Comparison of ENCODE assay signal across 22 mouse cellular contexts in the genomic region with DNA sequence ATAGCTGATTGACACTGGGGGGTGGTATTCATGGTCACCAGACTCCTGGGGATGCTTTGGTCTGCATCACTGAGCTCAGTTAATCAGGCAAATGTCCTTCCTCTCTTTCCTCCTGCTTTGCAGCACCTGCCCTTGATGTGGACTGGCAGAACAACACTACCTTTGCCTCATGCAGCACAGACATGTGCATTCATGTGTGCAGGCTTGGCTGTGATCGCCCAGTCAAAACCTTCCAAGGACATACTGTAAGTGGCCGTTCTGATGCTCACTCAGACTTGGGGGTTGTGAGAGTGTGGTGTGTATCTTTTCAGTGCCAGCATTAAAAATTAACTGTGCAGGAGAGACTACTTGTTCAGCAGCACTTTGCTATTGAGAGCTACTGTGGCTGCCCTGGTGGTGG.
DNase-seq lines count a peak whose midpoint lies in the region; ATAC-seq and TF ChIP-seq lines count a peak whose summit lies in the region.
"Had no signal": no experiment of that assay in that cellular context is flagged by ENCODE, and none has a peak within 500 bp of the region (broad histone marks: within the 10 kb centered on the region; RNA-seq: fewer than 3 reads in every experiment).

No protein-coding gene starts in this region.

- H3K36me3 ChIP-seq in forebrain, embryonic 15.5 days = peaks cover 13% of the 10 kb centered on the region; the same call in 1 of the 2 replicates
- H3K36me3 ChIP-seq in hindbrain, postnatal 0 days (ENCODE audit: insufficient read depth, low read length) = no peaks in the 10 kb centered on the region

- H3K27me3 ChIP-seq in forebrain, embryonic 15.5 days = no peaks in the 10 kb centered on the region
- no peaks in the 10 kb centered on the region for H3K27me3 ChIP-seq in hindbrain, postnatal 0 days (ENCODE audit: insufficient read depth, low read length)
- H3K27me3 ChIP-seq: embryonic facial prominence, embryonic 12.5 days; forebrain, embryonic 12.5 days; limb, embryonic 13.5 days; liver, embryonic 12.5 days; midbrain, embryonic 12.5 days; neural tube, embryonic 15.5 days had no signal

- H3K9ac ChIP-seq in forebrain, embryonic 15.5 days (replicated peaks) = no peak overlapping the region
- H3K9ac ChIP-seq in hindbrain, postnatal 0 days (replicated peaks; ENCODE audit: low read length) = no peak overlapping the region
- H3K9ac ChIP-seq: embryonic facial prominence, embryonic 12.5 days; forebrain, embryonic 12.5 days; limb, embryonic 13.5 days; liver, embryonic 12.5 days; midbrain, embryonic 12.5 days; neural tube, embryonic 15.5 days had no signal

- no peak overlapping the region for H3K4me2 ChIP-seq in forebrain, embryonic 15.5 days (replicated peaks)
- H3K4me2 ChIP-seq in hindbrain, postnatal 0 days (ENCODE audit: low read depth, low read length) = no peak overlapping the region
- H3K4me2 ChIP-seq: embryonic facial prominence, embryonic 12.5 days; forebrain, embryonic 12.5 days; limb, embryonic 13.5 days; liver, embryonic 12.5 days; midbrain, embryonic 12.5 days; neural tube, embryonic 15.5 days had no signal

- 90% methylated on average over 2 of the region's 2 CpGs for WGBS in forebrain, embryonic 15.5 days
- 88% methylated on average over 2 of the region's 2 CpGs for WGBS in hindbrain, postnatal 0 days

- H3K4me3 ChIP-seq in forebrain, embryonic 15.5 days = no peak overlapping the region
- no peak overlapping the region for H3K4me3 ChIP-seq in hindbrain, postnatal 0 days (ENCODE audit: low read length)
- H3K4me3 ChIP-seq: embryonic facial prominence, embryonic 12.5 days; forebrain, embryonic 12.5 days; heart, embryonic 10.5 days; limb, embryonic 13.5 days; liver, embryonic 12.5 days; midbrain, embryonic 12.5 days; neural tube, embryonic 15.5 days had no signal

- no peak overlapping the region for H3K27ac ChIP-seq in forebrain, embryonic 15.5 days (replicated peaks)
- H3K27ac ChIP-seq in hindbrain, postnatal 0 days = no peak overlapping the region
- H3K27ac ChIP-seq: embryonic facial prominence, embryonic 12.5 days; forebrain, embryonic 12.5 days; heart, embryonic 10.5 days; limb, embryonic 13.5 days; liver, embryonic 12.5 days; midbrain, embryonic 12.5 days; neural tube, embryonic 15.5 days had no signal

- ATAC-seq in forebrain, embryonic 15.5 days (replicated peaks) = no peak
- ATAC-seq in hindbrain, postnatal 0 days = no peak
- no peak for ATAC-seq in erythroid progenitor cell, adult 5-6 weeks (replicated peaks; ENCODE audit: low FRiP score, poor library complexity, severe bottlenecking)
- ATAC-seq: intestine, postnatal 0 days; liver, embryonic 12.5 days had no signal

- H3K9me3 ChIP-seq in forebrain, embryonic 15.5 days = no peaks in the 10 kb centered on the region
- H3K9me3 ChIP-seq in hindbrain, postnatal 0 days (ENCODE audit: low read length) = no peaks in the 10 kb centered on the region
- H3K9me3 ChIP-seq: embryonic facial prominence, embryonic 12.5 days; forebrain, embryonic 12.5 days; heart, embryonic 10.5 days; limb, embryonic 13.5 days; liver, embryonic 12.5 days; midbrain, embryonic 12.5 days; neural tube, embryonic 15.5 days had no signal

- DNase-seq in retina, postnatal 1 day = peak; percentile 3
- DNase-seq in retina, embryonic 14.5 days (ENCODE audit: low spot score) = no peak
- peak; percentile 53 to 61 for DNase-seq in kidney, adult 8-10 months
- peak; percentile 35 for DNase-seq in kidney, postnatal 14 days
- DNase-seq in hindbrain, postnatal 0 days (ENCODE audit: low spot score) = no peak
- DNase-seq: adrenal gland, postnatal 10 days; cerebellum, adult 9-10 months; layer of hippocampus, postnatal 36 days; lung, adult 18-20 months; lung, postnatal 14 days; right cerebral cortex, postnatal 25 days; spleen, adult 18-20 months had no signal

- no peak for TF ChIP-seq CTCF in hindbrain, postnatal 0 days (IDR thresholded peaks at IDR 0.05; ENCODE audit: low read depth)

- H3K4me1 ChIP-seq in forebrain, embryonic 15.5 days = no peaks in the 10 kb centered on the region
- H3K4me1 ChIP-seq in hindbrain, postnatal 0 days (ENCODE audit: insufficient read depth, low read length) = no peaks in the 10 kb centered on the region
- H3K4me1 ChIP-seq: embryonic facial prominence, embryonic 12.5 days; forebrain, embryonic 12.5 days; heart, embryonic 10.5 days; limb, embryonic 13.5 days; liver, embryonic 12.5 days; midbrain, embryonic 12.5 days; neural tube, embryonic 15.5 days had no signal

Comparison
In these comparisons a context has a peak if more than half of its experiments do, and no peak if none do; other contexts are left out.
1. DNase-seq: peak in retina, postnatal 1 day (single experiment), kidney, adult 8-10 months (2 of 2) and kidney, postnatal 14 days (single experiment); none in retina, embryonic 14.5 days (single experiment) and hindbrain, postnatal 0 days (single experiment).